Mouse (Mus musculus): ENCODE data around the gene Hecw1. TPM values are rescaled to one million over a fixed set of nuclear protein-coding genes. Genes with fewer than 3 reads are reported as not detected.
"Not testable (repeated sequence)": the region's sequence is repeated elsewhere in the genome, so short reads cannot be mapped to it uniquely, and the experiment has no call there.

The Hecw1 gene
- total RNA-seq, 2 experiments from 2014 or later, result 65.4 to 68.6 TPM

- 0 out of 2 replicates have a peak, but pooled peaks have one; percentile 15 for TF ChIP-seq CTCF (conservative IDR thresholded peaks at IDR 0.05)
- no peak overlapping the region for H3K27ac ChIP-seq
Observed at GRCm38 (mm10) chr13:14302921-14303320, 220.1 kb downstream of the Hecw1 start.

GRCm38 (mm10) chr13:14290016-14290415, 233.0 kb downstream of the Hecw1 start:
- H3K27ac ChIP-seq, result no peak overlapping the region
- no peak for DNase-seq (ENCODE audit: low spot score in 2 of 2)
- no peak overlapping the region for H3K4me3 ChIP-seq
- no peak for TF ChIP-seq CTCF (conservative IDR thresholded peaks at IDR 0.05)

More at GRCm38 (mm10) chr13:14302921-14303320, 220.1 kb downstream of the Hecw1 start:
- DNase-seq (ENCODE audit: low spot score in 2 of 2), result no peak
- H3K4me3 ChIP-seq, result no peak overlapping the region

- Histone ChIP-seq H3K4me3 (no peak overlapping the region), H3K27ac (no peak overlapping the region)
- TF ChIP-seq CTCF (conservative IDR thresholded peaks at IDR 0.05), result no peak
- no peak for DNase-seq (ENCODE audit: low spot score in 2 of 2)
Observed at GRCm38 (mm10) chr13:14271476-14271875, 251.6 kb downstream of the Hecw1 start.

- not testable (repeated sequence) for DNase-seq (ENCODE audit: low spot score in 2 of 2); H3K4me3 ChIP-seq; H3K27ac ChIP-seq
Observed at GRCm38 (mm10) chr13:14260939-14261338, 262.1 kb downstream of the Hecw1 start.

GRCm38 (mm10) chr13:14245946-14246345, 277.1 kb downstream of the Hecw1 start:
- DNase-seq (ENCODE audit: low spot score in 2 of 2), result no peak
- no peak overlapping the region for H3K27ac ChIP-seq
- no peak overlapping the region for H3K4me3 ChIP-seq
- peak; percentile 63 for TF ChIP-seq CTCF (conservative IDR thresholded peaks at IDR 0.05)

- Histone ChIP-seq H3K4me3 (no peak overlapping the region), H3K27ac (no peak overlapping the region)
- TF ChIP-seq CTCF (conservative IDR thresholded peaks at IDR 0.05), result no peak
- no peak for DNase-seq (ENCODE audit: low spot score in 2 of 2)
Observed at GRCm38 (mm10) chr13:14179669-14180068, 343.4 kb downstream of the Hecw1 start.

- peak; percentile 72 for TF ChIP-seq CTCF (conservative IDR thresholded peaks at IDR 0.05)
- no peak for DNase-seq (ENCODE audit: low spot score in 2 of 2)
- Histone ChIP-seq H3K4me3 (no peak overlapping the region), H3K27ac (no peak overlapping the region)
Observed at GRCm38 (mm10) chr13:14177989-14178388, 345.0 kb downstream of the Hecw1 start.

Other genes with a start within 250 kb of the Hecw1 start
- 10 to 100 TPM; 29.6 to 35.6 TPM for gene Mrpl32, start 89.9 kb upstream of the Hecw1 start, total RNA-seq (2021)
- 10 to 100 TPM; 62.3 to 66.1 TPM for gene Psma2, start 90.0 kb upstream of the Hecw1 start, total RNA-seq (2021)
- 10 to 100 TPM; 20.3 to 20.4 TPM for gene AW209491, start 106.9 kb upstream of the Hecw1 start, total RNA-seq (2021)

All from layer of hippocampus, adult 2 months (tissue).